Mouse (Mus musculus) neural tube, embryonic 12.5 days (tissue): ENCODE measurements around the gene Dusp3. TPM values are rescaled to one million over a fixed set of nuclear protein-coding genes. Genes with fewer than 3 reads are reported as not detected.
A peak's percentile ranks its signal among the peaks of the same experiment; 100 is the strongest.

ENCODE experiments used
- ATAC-seq: fragments of 200-750 bp; cut with Nextera tagmentation; 2 replicates; pipeline ENCODE4 v1.8.0; 2017; ENCODE audit warnings: low read depth, mild to moderate bottlenecking, moderate TSS enrichment, moderate library complexity; ENCODE audit not compliant: low FRiP score
- H3K27ac ChIP-seq: fragments of 300-500 bp; sonication (generic); 2 replicates; pipeline ENCODE4 v1.5.1; 2016
- H3K27me3 ChIP-seq: fragments of 300-500 bp; sonication (generic); replicated peaks from 2 replicates; pipeline ENCODE4 v1.6.1; 2016; ENCODE audit warnings: mild to moderate bottlenecking
- H3K36me3 ChIP-seq: fragments of 300-500 bp; sonication (generic); 2 replicates; pipeline ENCODE4 v1.6.1; 2016; ENCODE audit warnings: mild to moderate bottlenecking
- H3K4me1 ChIP-seq: fragments of 300-500 bp; sonication (generic); 2 replicates; pipeline ENCODE4 v1.6.1; 2016
- H3K4me2 ChIP-seq: fragments of 300-500 bp; sonication (generic); replicated peaks from 2 replicates; pipeline ENCODE4 v1.6.1; 2016; ENCODE audit warnings: mild to moderate bottlenecking
- H3K4me3 ChIP-seq: fragments of 300-500 bp; sonication (generic); 2 replicates; pipeline ENCODE4 v1.5.1; 2016
- H3K9ac ChIP-seq: fragments of 300-500 bp; sonication (generic); 2 replicates; pipeline ENCODE4 v1.6.1; 2016; ENCODE audit warnings: mild to moderate bottlenecking
- H3K9me3 ChIP-seq: fragments of 300-500 bp; sonication (generic); 2 replicates; pipeline ENCODE4 v1.6.1; 2016; ENCODE audit warnings: mild to moderate bottlenecking
- WGBS: fragments of 180-500 bp; shearing (Covaris S2); methylation state at CpG from one replicate; pipeline ENCODE4 v1.1.7; 2016; 5-methylcytosine and 5-hydroxymethylcytosine counted together
- polyA plus RNA-seq: library from polyadenylated mRNA; unstranded; fragments of >200 nt; fragmentation: Nextera tagmentation; extraction: Ambion mirVana; gene quantifications from 2 replicates; pipeline ENCODE4 v1.2.1, GENCODE M21; 2016

Gene Dusp3
- polyA plus RNA-seq, 1 experiment from 2014 or later = 15.6 TPM

DNA sequence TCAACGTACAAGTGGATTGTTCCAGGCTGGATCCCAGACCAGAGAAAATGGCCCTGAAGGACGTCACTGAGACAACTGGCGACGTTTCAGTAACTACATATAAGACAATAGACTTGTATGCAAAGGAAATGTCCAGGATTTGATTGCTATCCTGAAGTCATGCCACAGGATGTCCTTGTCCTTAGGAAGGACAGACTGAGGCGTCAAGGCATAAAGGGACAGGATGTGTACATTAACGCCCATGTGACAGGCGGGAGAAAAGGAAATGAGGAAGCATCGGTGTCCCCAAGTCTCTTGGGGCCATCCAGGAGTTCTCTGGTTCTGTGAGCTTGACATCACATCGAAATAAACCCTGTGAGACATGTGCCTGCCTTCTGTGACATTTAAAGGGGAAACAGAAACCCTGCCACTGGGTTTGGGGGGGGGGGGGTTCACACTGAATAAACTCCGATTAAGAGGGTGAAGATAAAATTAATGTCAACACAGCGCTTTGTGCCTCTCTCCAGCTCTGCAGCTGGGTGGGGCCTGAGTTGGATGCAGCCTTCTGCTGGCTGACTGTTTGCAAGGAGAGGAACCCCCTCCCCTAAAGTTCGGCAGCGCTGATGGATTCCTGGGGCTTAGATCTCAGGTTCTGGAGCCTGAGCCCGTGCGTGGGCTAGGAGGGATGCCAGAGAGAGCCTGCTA is 22.3 kb upstream of the Dusp3 start:
- H3K4me2 ChIP-seq = no peak overlapping the region
- 83% methylated on average over 15 of the region's 15 CpGs for WGBS

GRCm38 (mm10) chr11:102008372-102008771 is 21.6 kb upstream of the Dusp3 start:
- Histone ChIP-seq H3K27ac (no peak overlapping the region), H3K9me3 (no peaks in the 10 kb centered on the region), H3K36me3 (peaks cover 85% of the 10 kb centered on the region), H3K4me1 (peaks cover 11% of the 10 kb centered on the region), H3K4me3 (no peak overlapping the region), H3K9ac (no peak overlapping the region), H3K27me3 (no peaks in the 10 kb centered on the region), H3K4me2 (no peak overlapping the region)
- ATAC-seq = no peak
- 93% methylated on average over 8 of the region's 8 CpGs for WGBS

More for the DNA sequence above, 22.3 kb upstream of the Dusp3 start:
- Histone ChIP-seq H3K27ac (no peak overlapping the region), H3K9me3 (no peaks in the 10 kb centered on the region), H3K27me3 (no peaks in the 10 kb centered on the region), H3K4me1 (peaks cover 11% of the 10 kb centered on the region), H3K36me3 (peaks cover 82% of the 10 kb centered on the region), H3K4me3 (no peak overlapping the region), H3K9ac (no peak overlapping the region)
- ATAC-seq = no peak

DNA sequence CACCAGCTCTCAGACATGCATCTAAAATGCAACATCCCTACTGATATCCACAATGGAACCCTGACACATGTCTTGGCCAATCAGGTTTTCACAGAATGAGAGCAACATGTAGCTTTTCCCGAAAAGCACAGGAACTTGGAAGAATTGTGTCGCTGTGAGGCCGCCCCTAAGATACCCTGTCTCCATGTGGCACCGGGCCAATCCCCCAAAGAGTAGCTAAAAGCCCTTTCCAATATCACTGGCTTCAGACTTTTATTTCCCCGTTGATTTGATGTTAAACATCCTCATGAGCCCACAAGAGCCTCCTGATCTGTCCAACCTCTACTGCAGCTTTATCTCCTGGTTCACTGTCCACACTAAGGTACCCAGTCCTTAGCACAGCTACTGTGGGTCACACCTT is 19.9 kb upstream of the Dusp3 start:
- Histone ChIP-seq H3K4me1 (peaks cover 11% of the 10 kb centered on the region), H3K9ac (no peak overlapping the region), H3K4me3 (no peak overlapping the region), H3K27ac (no peak overlapping the region), H3K4me2 (no peak overlapping the region), H3K9me3 (no peaks in the 10 kb centered on the region), H3K36me3 (peaks cover 79% of the 10 kb centered on the region), H3K27me3 (no peaks in the 10 kb centered on the region)
- WGBS = 85% methylated on average over 5 of the region's 5 CpGs
- no peak for ATAC-seq

- H3K36me3 ChIP-seq = peaks cover 79% of the 10 kb centered on the region
- no peak overlapping the region for H3K27ac ChIP-seq
- H3K9me3 ChIP-seq = no peaks in the 10 kb centered on the region
- H3K27me3 ChIP-seq = no peaks in the 10 kb centered on the region
- peaks cover 11% of the 10 kb centered on the region for H3K4me1 ChIP-seq
- no peak overlapping the region for H3K4me3 ChIP-seq
- ATAC-seq = no peak
- no peak overlapping the region for H3K9ac ChIP-seq
- H3K4me2 ChIP-seq = no peak overlapping the region
- 59% methylated on average over 9 of the region's 9 CpGs for WGBS
Measured at GRCm38 (mm10) chr11:102006271-102006670, 19.5 kb upstream of the Dusp3 start.

GRCm38 (mm10) chr11:102004251-102004650 is 17.4 kb upstream of the Dusp3 start:
- H3K4me3 ChIP-seq = no peak overlapping the region
- peaks cover 75% of the 10 kb centered on the region for H3K36me3 ChIP-seq
- no peaks in the 10 kb centered on the region for H3K27me3 ChIP-seq
- 90% methylated on average over 8 of the region's 8 CpGs for WGBS
- H3K27ac ChIP-seq = no peak overlapping the region
- no peaks in the 10 kb centered on the region for H3K9me3 ChIP-seq
- ATAC-seq = no peak
- H3K9ac ChIP-seq = no peak overlapping the region
- H3K4me1 ChIP-seq = no peaks in the 10 kb centered on the region
- no peak overlapping the region for H3K4me2 ChIP-seq

DNA sequence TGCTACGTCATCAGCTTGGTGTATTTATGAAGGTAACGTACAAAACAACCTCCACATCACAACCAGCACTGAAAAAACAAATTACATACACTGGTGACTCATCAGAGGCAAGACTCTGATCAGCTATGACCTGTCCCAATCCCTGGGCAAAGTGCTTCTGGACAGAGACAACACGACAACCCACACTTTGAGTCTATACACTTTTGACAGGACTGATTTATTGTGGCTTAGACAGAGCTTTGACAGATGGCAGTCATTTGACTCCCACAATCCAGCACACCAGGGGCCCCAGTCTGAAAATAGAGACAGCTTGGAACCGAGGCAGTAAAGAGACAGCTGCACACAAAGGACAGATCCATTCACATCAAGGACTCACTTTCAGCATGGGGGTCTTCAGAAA is 12.7 kb upstream of the Dusp3 start:
- Histone ChIP-seq H3K4me2 (no peak overlapping the region), H3K27ac (no peak overlapping the region), H3K4me1 (no peaks in the 10 kb centered on the region), H3K9ac (no peak overlapping the region), H3K27me3 (no peaks in the 10 kb centered on the region), H3K9me3 (no peaks in the 10 kb centered on the region), H3K36me3 (peaks cover 32% of the 10 kb centered on the region), H3K4me3 (no peak overlapping the region)
- WGBS = 39% methylated on average over 4 of the region's 4 CpGs
- ATAC-seq = no peak

- H3K27ac ChIP-seq = no peak overlapping the region
- ATAC-seq = no peak
- no peak overlapping the region for H3K4me3 ChIP-seq
- no peak overlapping the region for H3K4me2 ChIP-seq
- H3K4me1 ChIP-seq = no peaks in the 10 kb centered on the region
- H3K9ac ChIP-seq = no peak overlapping the region
- 60% methylated on average over 5 of the region's 5 CpGs for WGBS
- peaks cover 20% of the 10 kb centered on the region for H3K36me3 ChIP-seq
- H3K9me3 ChIP-seq = no peaks in the 10 kb centered on the region
- no peaks in the 10 kb centered on the region for H3K27me3 ChIP-seq
Measured at GRCm38 (mm10) chr11:101998258-101998657, 11.4 kb upstream of the Dusp3 start.

DNA sequence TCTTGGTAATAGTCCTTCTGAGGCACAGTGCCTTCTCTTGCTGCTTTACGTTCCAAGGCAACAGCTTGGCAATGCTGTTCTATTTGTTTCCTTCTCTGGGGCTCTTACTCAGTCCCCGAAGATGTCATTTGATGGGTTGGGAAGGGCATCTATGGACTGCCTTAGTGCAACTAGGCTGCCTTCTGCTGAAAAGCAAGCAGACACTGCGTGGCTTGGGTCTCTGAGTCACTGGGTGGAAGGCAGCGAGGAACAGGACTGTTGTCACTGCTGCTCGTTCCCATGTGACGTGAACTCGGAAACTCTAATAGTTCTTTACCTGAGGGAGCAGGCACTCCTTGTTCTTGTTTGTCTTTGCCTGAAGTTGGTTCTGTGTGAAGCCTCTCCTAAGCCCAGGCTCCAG is 9.1 kb upstream of the Dusp3 start:
- 93% methylated on average over 7 of the region's 7 CpGs for WGBS
- Histone ChIP-seq H3K4me2 (no peak overlapping the region), H3K9me3 (no peaks in the 10 kb centered on the region), H3K36me3 (peaks cover 8% of the 10 kb centered on the region), H3K27ac (no peak overlapping the region), H3K27me3 (no peaks in the 10 kb centered on the region), H3K4me3 (no peak overlapping the region), H3K4me1 (no peaks in the 10 kb centered on the region), H3K9ac (no peak overlapping the region)
- ATAC-seq = no peak

- Histone ChIP-seq H3K27ac (no peak overlapping the region), H3K27me3 (no peaks in the 10 kb centered on the region), H3K9ac (no peak overlapping the region), H3K9me3 (no peaks in the 10 kb centered on the region), H3K4me1 (no peaks in the 10 kb centered on the region), H3K4me3 (no peak overlapping the region), H3K36me3 (no peaks in the 10 kb centered on the region), H3K4me2 (no peak overlapping the region)
- ATAC-seq = no peak
- WGBS = 79% methylated on average over 8 of the region's 8 CpGs
Measured at GRCm38 (mm10) chr11:101994100-101994499, 7.3 kb upstream of the Dusp3 start.

DNA sequence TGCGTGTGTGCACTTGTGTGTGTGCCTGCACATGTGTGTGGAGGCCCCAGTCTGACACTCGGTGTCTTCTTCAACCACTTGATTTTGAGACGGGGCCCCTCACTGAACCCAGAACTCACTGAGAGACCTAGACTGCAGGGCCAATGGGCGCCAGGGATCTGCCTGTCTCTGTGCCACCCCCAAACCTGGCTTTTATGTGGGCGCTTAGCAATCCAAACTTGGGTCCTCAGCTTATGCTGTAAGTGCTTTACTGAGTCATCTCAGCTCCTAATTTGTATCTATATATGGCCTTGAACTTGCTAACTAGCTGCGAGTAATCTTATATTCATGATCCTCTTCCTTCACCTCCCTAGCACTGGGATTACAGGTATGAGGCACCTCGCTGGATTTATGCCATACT is 5.6 kb upstream of the Dusp3 start:
- 89% methylated on average over 7 of the region's 7 CpGs for WGBS
- no peak for ATAC-seq
- H3K9ac ChIP-seq = no peak overlapping the region
- H3K4me1 ChIP-seq = no peaks in the 10 kb centered on the region
- H3K4me3 ChIP-seq = no peak overlapping the region
- H3K27me3 ChIP-seq = no peaks in the 10 kb centered on the region
- H3K9me3 ChIP-seq = no peaks in the 10 kb centered on the region
- no peaks in the 10 kb centered on the region for H3K36me3 ChIP-seq
- no peak overlapping the region for H3K27ac ChIP-seq
- H3K4me2 ChIP-seq = no peak overlapping the region

DNA sequence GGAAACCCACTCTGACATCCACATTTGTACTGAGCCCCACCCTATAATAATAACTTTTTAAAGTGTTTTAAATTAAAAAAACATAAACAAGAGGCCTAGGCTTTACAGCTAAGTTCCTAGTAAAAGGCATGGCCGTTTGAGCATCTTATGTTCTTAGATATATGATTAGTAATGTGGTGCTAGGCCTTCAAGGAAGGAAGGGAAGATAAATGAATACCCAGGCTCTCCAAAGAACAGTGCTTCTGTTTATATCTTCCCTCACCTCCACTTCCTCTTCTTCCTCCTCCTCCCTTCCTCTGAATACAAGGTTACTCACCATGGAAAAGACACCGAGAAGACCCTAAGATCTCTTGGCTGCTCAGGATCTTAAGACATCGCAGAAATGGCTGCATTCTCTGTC is 5.0 kb upstream of the Dusp3 start:
- no peak overlapping the region for H3K27ac ChIP-seq
- H3K36me3 ChIP-seq = no peaks in the 10 kb centered on the region
- H3K4me1 ChIP-seq = no peaks in the 10 kb centered on the region
- no peak overlapping the region for H3K4me2 ChIP-seq
- no peaks in the 10 kb centered on the region for H3K27me3 ChIP-seq
- ATAC-seq = no peak
- WGBS = 86% methylated on average over 3 of the region's 3 CpGs
- no peak overlapping the region for H3K9ac ChIP-seq
- H3K4me3 ChIP-seq = no peak overlapping the region
- no peaks in the 10 kb centered on the region for H3K9me3 ChIP-seq

DNA sequence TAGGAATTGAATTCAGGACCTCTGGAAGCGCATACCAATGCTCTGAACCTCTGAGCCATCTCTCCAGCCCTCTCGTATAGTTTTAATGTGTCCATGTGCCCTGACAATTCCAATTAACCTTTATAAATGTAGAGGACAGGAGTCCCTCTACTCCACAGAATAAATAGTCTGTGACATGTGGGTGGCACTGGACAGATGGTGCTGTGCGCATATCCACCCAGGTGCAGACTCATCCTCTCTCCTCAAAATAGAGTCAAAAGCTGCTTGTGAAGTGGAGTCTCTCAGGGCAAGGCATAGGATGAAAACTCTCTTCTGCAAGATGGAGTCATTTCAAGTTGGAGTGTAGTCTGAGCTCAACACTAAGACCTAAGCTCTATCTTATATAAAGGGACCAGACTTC is 3.4 kb upstream of the Dusp3 start:
- no peaks in the 10 kb centered on the region for H3K4me1 ChIP-seq
- H3K9ac ChIP-seq = no peak overlapping the region
- no peak overlapping the region for H3K27ac ChIP-seq
- H3K4me3 ChIP-seq = no peak overlapping the region
- H3K36me3 ChIP-seq = no peaks in the 10 kb centered on the region
- no peaks in the 10 kb centered on the region for H3K27me3 ChIP-seq
- ATAC-seq = no peak
- H3K4me2 ChIP-seq = no peak overlapping the region
- H3K9me3 ChIP-seq = no peaks in the 10 kb centered on the region
- 90% methylated on average over 3 of the region's 3 CpGs for WGBS

- Histone ChIP-seq H3K9ac (no peak overlapping the region), H3K4me3 (no peak overlapping the region), H3K4me2 (no peak overlapping the region), H3K27ac (no peak overlapping the region), H3K9me3 (no peaks in the 10 kb centered on the region), H3K4me1 (peaks cover 12% of the 10 kb centered on the region), H3K27me3 (no peaks in the 10 kb centered on the region), H3K36me3 (no peaks in the 10 kb centered on the region)
- WGBS = 10% methylated on average over 10 of the region's 10 CpGs
- 0 out of 2 replicates have a peak, but pooled peaks have one; percentile 46 for ATAC-seq
Measured at GRCm38 (mm10) chr11:101985990-101986389, 823 bp downstream of the Dusp3 start.
